Mouse (Mus musculus): ENCODE results near the gene Hoxa4. TPM values are rescaled to one million over a fixed set of nuclear protein-coding genes. Genes with fewer than 3 reads are reported as not detected.

Hoxa4 gene
- polyA plus RNA-seq, 1 experiment = not detected

DNA sequence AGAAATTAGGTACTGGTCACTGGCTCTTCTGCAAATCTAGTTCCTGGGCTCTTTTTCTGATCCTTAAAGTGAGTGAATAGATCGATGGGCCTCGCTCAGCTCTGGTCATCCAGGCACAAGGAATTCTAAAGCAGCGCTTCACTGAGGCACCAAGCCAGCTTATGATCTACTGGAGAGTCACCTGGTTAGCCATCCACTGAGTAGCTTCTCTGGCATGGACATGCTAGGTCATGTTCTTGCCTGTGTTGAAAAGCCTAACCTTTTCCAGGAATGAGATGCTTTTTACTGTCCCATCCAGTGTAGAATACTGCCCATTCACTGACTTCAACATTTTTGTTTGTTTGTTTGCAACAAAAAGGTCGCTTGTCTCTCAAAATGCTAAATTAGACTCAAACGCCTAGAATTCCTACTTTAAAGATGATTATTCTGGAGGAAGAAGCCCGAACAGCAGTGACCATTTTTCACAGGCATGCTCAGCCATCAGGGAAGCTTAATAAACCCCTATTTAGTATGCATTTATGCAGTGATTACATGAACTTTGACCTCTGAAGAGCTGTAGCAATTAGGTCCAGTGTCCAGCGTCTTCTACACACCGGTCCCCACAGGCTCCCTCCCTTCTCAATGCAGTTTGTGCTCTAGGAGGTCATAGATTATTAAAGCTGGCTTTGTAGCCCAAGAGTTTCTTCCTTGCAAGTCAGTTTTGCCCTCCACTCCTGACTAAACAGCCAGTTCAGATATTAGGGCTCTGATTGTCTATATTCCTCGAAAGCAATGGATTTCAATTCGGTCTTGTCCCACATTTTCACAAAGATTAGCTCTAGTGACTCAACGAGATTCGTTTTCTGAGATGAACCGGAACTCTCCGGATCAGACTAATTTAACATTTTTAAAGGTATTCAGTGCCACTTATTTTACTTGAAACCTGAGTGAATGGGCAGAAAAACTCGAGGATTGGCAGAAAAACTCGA is 39.0 kb downstream of the Hoxa4 start:
- no peak for TF ChIP-seq GATA1 (IDR thresholded peaks at IDR 0.05; ENCODE audit: low read length)

DNA sequence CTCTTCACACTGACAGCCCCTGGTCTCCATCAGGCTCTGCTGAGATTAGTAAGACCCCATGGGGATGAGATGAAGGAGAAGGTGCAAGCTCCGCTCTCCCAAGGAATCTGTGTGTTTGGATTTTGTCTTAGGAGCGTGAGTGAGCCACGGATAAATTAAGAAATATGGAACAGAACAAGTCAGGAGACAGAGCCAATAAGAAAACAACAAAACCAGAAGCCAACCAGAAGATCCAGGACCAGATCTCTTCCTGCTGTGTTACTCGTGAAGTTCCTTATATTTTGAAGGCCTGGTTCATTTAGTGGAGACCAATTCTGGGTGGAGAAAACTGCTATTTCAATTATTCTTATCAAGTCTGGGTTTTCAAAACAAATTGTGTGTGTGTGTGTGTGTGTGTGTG is 40.0 kb downstream of the Hoxa4 start:
- TF ChIP-seq GATA1 (IDR thresholded peaks at IDR 0.05; ENCODE audit: low read length) = no peak

- no peak for TF ChIP-seq GATA1 (IDR thresholded peaks at IDR 0.05; ENCODE audit: low read length)
Observed at GRCm38 (mm10) chr6:52150401-52150966, 41.1 kb downstream of the Hoxa4 start.

Other genes with a start within 250 kb of the Hoxa4 start
- 2.6 and 2.9 TPM in 2 replicates for gene Skap2, start 179.2 kb downstream of the Hoxa4 start, polyA plus RNA-seq (2012)
- gene Hoxa1, start 33.4 kb downstream of the Hoxa4 start, polyA plus RNA-seq (2012) = not detected in 2 replicates
- gene Hoxa2, start 26.9 kb downstream of the Hoxa4 start, polyA plus RNA-seq (2012) = not detected in 2 replicates
- not detected in 2 replicates for gene 5730596B20Rik, start 14.3 kb downstream of the Hoxa4 start, polyA plus RNA-seq (2012)
- gene Hoxa5, start 12.8 kb upstream of the Hoxa4 start, polyA plus RNA-seq (2012) = not detected in 2 replicates
- gene Hoxa6, start 17.0 kb upstream of the Hoxa4 start, polyA plus RNA-seq (2012) = not detected in 2 replicates
- not detected in 2 replicates for gene Hoxa3, start 21.6 kb upstream of the Hoxa4 start, polyA plus RNA-seq (2012)
- gene Gm28308, start 21.6 kb upstream of the Hoxa4 start, polyA plus RNA-seq (2012) = not detected in 2 replicates
- gene Hoxa7, start 30.1 kb upstream of the Hoxa4 start, polyA plus RNA-seq (2012) = not detected in 2 replicates
- not detected in 2 replicates for gene Hoxa9, start 39.3 kb upstream of the Hoxa4 start, polyA plus RNA-seq (2012)
- gene Hoxa10, start 49.1 kb upstream of the Hoxa4 start, polyA plus RNA-seq (2012) = not detected in 2 replicates
- gene Hoxa11, start 54.1 kb upstream of the Hoxa4 start, polyA plus RNA-seq (2012) = not detected in 2 replicates
- gene Hoxa13, start 69.1 kb upstream of the Hoxa4 start, polyA plus RNA-seq (2012) = not detected in 2 replicates
- not detected in 2 replicates for gene Evx1, start 121.7 kb upstream of the Hoxa4 start, polyA plus RNA-seq (2012)

All from G1E-ER4 (cell line).